Mouse (Mus musculus) heart, embryonic 11.5 days (tissue): ENCODE results near the gene Gm8765. TPM values are rescaled to one million over a fixed set of nuclear protein-coding genes. Genes with fewer than 3 reads are reported as not detected.
"Not testable (repeated sequence)": the region's sequence is repeated elsewhere in the genome, so short reads cannot be mapped to it uniquely, and the experiment has no call there.

Experiments
- ATAC-seq: fragments of 200-750 bp; cut with Nextera tagmentation; replicated peaks from 2 replicates; pipeline ENCODE4 v1.8.0; 2017; ENCODE audit warnings: moderate library complexity; ENCODE audit not compliant: insufficient number of reproducible peaks, low FRiP score, low TSS enrichment
- H3K27ac ChIP-seq: fragments of 300-500 bp; sonication (generic); 2 replicates; pipeline ENCODE4 v1.5.1; 2014; ENCODE audit warnings: mild to moderate bottlenecking, low read depth, low read length
- H3K27me3 ChIP-seq: fragments of 300-500 bp; sonication (generic); 2 replicates; pipeline ENCODE4 v1.6.1; 2014; ENCODE audit warnings: mild to moderate bottlenecking, low read length, mixed read lengths; ENCODE audit not compliant: control insufficient read depth, insufficient read depth
- H3K36me3 ChIP-seq: fragments of 300-500 bp; sonication (generic); 2 replicates; pipeline ENCODE4 v1.6.1; 2014; ENCODE audit warnings: mild to moderate bottlenecking, low read length, moderate library complexity, mixed read lengths; ENCODE audit not compliant: control insufficient read depth, insufficient read depth
- H3K4me1 ChIP-seq: fragments of 300-500 bp; sonication (generic); 2 replicates; pipeline ENCODE4 v1.6.1; 2014; ENCODE audit warnings: low read length; ENCODE audit not compliant: control insufficient read depth, insufficient read depth
- H3K4me2 ChIP-seq: fragments of 300-500 bp; sonication (generic); 2 replicates; pipeline ENCODE4 v1.6.1; 2014; ENCODE audit warnings: mild to moderate bottlenecking, moderate library complexity
- H3K4me3 ChIP-seq: fragments of 300-500 bp; sonication (generic); 2 replicates; pipeline ENCODE4 v1.5.1; 2014; ENCODE audit warnings: low read depth, low read length
- H3K9ac ChIP-seq: fragments of 300-500 bp; sonication (generic); 2 replicates; pipeline ENCODE4 v1.6.1; 2014; ENCODE audit warnings: mild to moderate bottlenecking, low read depth, low read length, moderate library complexity
- H3K9me3 ChIP-seq: fragments of 300-500 bp; sonication (generic); replicated peaks from 2 replicates; pipeline ENCODE4 v1.6.1; 2016; ENCODE audit warnings: low read length; ENCODE audit not compliant: control insufficient read depth
- WGBS: fragments of 180-500 bp; shearing (Covaris S2); extraction: QIAGEN DNeasy Blood & Tissue Kit; methylation state at CpG from one replicate; pipeline ENCODE4 v1.1.7; 2014; ENCODE audit not compliant: insufficient replicate concordance; 5-methylcytosine and 5-hydroxymethylcytosine counted together
- microRNA-seq: library from miRNA; unstranded; fragments of <30 nt; microRNA quantifications from one replicate; pipeline ENCODE4, GENCODE M21; 2016; ENCODE audit warnings: borderline number of aligned reads
- polyA plus RNA-seq: library from polyadenylated mRNA; unstranded; fragments of >200 nt; fragmentation: Nextera tagmentation; extraction: Ambion mirVana; gene quantifications from 2 replicates; pipeline ENCODE4 v1.2.1, GENCODE M21; 2014

The Gm8765 gene
- polyA plus RNA-seq = not detected in 2 replicates

DNA sequence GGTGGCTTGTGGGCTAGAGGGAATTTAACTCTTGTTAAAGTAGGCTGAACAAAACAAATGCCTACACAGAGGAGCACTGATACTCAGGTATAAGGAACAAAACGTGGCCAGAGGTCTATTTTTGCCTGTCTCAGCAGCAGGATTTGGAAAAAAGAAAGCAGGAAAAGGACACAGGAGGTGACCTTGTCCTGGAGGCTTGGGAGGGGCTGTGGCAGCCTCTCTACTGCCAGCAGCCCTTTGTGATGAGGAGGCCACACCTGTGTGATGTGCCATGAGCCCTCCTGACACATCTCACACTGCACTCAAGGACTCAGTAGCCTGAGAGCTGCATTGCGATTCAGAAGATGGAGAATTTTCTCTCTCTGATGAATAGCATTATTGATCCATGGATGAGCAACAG, at the start of gene Gm8765:
TSS of gene Gm8765 (plus strand) at position 301 of the 400 bp plus-strand sequence.
- not testable (repeated sequence) for H3K4me3 ChIP-seq, H3K27ac ChIP-seq, H3K9me3 ChIP-seq, H3K4me2 ChIP-seq, ATAC-seq, H3K36me3 ChIP-seq, H3K4me1 ChIP-seq, H3K27me3 ChIP-seq, H3K9ac ChIP-seq
- 13% methylated on average over 1 of the region's 2 CpGs for WGBS

DNA sequence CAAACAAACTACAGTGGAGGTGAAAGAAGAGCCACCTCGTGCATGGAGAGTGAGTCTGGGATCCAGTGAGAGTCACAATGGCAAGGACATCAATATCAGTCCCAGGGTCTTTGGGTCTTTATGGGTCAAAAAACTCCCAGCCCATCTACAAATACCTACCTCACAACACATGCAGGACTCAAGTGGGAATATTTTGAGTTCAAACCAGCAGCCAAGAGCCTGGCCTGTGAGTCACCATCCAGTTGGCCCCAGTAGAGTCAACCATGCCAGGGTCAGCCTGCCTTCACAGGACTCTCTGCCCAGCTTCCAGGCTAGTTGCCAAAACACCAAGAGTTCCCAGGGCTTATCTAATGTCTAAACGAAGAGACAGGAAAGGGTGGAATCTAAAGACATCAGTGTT, 49.3 kb upstream of the Gm8765 start:
- ATAC-seq, H3K27me3 ChIP-seq, H3K36me3 ChIP-seq, H3K4me2 ChIP-seq, H3K9ac ChIP-seq, H3K27ac ChIP-seq, H3K9me3 ChIP-seq, H3K4me3 ChIP-seq, H3K4me1 ChIP-seq: not testable (repeated sequence)
- 44% methylated on average over 2 of the region's 2 CpGs for WGBS

DNA sequence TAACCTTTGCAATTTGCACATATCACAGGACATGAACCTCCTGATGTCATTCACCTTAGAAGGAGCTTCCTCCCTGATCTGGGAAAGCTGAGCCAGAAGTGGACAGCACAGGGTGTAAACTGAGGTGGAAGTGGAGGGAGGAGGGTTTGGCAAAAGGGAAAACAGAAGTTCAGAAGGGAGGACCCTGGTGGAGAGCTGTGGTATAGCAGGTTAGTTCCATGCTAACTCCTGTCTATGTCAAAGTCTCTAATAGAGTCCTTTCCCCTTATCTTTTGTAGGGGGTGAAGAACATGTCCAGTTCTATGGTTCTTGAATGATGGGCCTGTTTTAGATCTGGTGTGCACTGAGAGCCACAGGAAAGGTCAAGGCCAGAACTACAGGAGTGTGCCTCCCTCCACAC, 52.2 kb downstream of the Gm8765 start:
- H3K4me1 ChIP-seq, H3K4me3 ChIP-seq, H3K4me2 ChIP-seq, H3K27ac ChIP-seq, H3K36me3 ChIP-seq, H3K9ac ChIP-seq, ATAC-seq, H3K9me3 ChIP-seq, H3K27me3 ChIP-seq: not testable (repeated sequence)

DNA sequence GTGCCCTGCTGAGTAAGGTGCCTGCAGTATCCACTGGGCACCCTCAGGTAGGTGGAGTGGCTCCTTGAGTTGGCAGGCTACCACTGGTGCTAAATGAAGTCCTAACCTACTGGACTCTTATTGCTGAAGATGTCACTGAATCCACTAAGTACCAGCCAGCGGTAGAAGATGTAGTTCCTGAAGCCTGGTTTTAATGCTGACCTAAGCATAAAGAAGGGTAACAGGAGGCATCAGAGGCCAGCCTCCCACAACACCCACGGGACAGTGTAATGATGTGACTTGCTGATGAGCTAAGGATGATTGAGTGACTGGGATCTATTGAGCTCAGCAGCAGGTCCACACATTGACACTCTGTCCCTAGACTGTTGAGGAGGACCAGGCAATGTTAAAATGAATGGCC, 53.6 kb downstream of the Gm8765 start:
- Histone ChIP-seq H3K4me1 (no peaks in the 10 kb centered on the region), H3K9me3 (no peaks in the 10 kb centered on the region), H3K4me2 (no peak overlapping the region), H3K27ac (no peak overlapping the region), H3K4me3 (no peak overlapping the region), H3K27me3 (no peaks in the 10 kb centered on the region), H3K36me3 (no peaks in the 10 kb centered on the region), H3K9ac (no peak overlapping the region)
- no peak for ATAC-seq
- WGBS = 75% methylated on average over 2 of the region's 2 CpGs

DNA sequence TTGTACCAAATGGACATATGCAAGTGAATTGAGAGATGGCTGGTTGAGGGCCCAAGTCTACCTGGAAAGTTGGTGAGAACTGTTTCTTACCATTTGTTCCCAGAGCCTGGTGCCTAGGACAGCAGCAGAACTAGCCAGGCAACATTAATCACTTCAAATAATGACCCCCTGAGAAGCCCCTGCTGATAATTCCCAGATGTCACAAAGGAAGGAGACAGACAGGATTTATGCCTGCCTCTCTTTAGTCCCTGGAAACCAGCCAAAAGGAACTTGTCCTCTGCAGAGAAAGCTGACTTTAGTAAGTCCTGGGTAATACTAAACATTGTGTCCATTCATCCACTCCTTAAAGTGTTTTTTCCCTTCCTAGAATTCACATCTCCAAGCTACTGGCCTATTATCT, 54.8 kb downstream of the Gm8765 start:
- not testable (repeated sequence) for H3K4me3 ChIP-seq, H3K27ac ChIP-seq, H3K9ac ChIP-seq, H3K27me3 ChIP-seq, H3K4me2 ChIP-seq, H3K9me3 ChIP-seq, ATAC-seq, H3K36me3 ChIP-seq, H3K4me1 ChIP-seq

Small RNA genes lying within 50 kb of the gene (microRNA-seq; reads per million reads assigned to microRNA genes)
- not detected for gene Gm23952

Other genes with a start within 250 kb of the Gm8765 start
- gene Nutm2, start 231.0 kb upstream of the Gm8765 start, polyA plus RNA-seq = not detected in 2 replicates
- not detected in 2 replicates for gene Gm904, start 55.1 kb upstream of the Gm8765 start, polyA plus RNA-seq